ENCODE assay signal across 19 mouse cellular contexts in genomic region chr9:94885151-94885550, GRCm38 (mm10).
"Had no signal": no experiment of that assay in that cellular context is flagged by ENCODE, and none has a peak within 500 bp of the region (broad histone marks: within the 10 kb centered on the region; RNA-seq: fewer than 3 reads in every experiment).

No protein-coding gene starts in this region.

- H3K36me3 ChIP-seq: limb, embryonic 10.5 days; limb, embryonic 13.5 days; midbrain, embryonic 12.5 days; midbrain, embryonic 15.5 days; neural tube, embryonic 12.5 days; neural tube, embryonic 15.5 days had no signal

- H3K27me3 ChIP-seq: limb, embryonic 13.5 days; midbrain, embryonic 12.5 days; midbrain, embryonic 15.5 days; neural tube, embryonic 12.5 days; neural tube, embryonic 15.5 days had no signal

- H3K9me3 ChIP-seq: limb, embryonic 10.5 days; limb, embryonic 13.5 days; midbrain, embryonic 12.5 days; midbrain, embryonic 15.5 days; neural tube, embryonic 12.5 days; neural tube, embryonic 15.5 days had no signal

- DNase-seq: kidney, postnatal 25 days; layer of hippocampus, adult 9-11 months; liver; liver, postnatal 0 days; lung, embryonic 14.5 days; thymus, adult 18-20 months; thymus, postnatal 14 days; thymus, postnatal 4 days had no signal

- H3K27ac ChIP-seq: kidney, postnatal 0 days; layer of hippocampus, adult 2 months; limb, embryonic 10.5 days; limb, embryonic 13.5 days; liver, embryonic 14.5 days; macrophage; midbrain, embryonic 12.5 days; midbrain, embryonic 15.5 days; neural tube, embryonic 12.5 days; neural tube, embryonic 15.5 days had no signal

- H3K4me2 ChIP-seq: limb, embryonic 13.5 days; lung, embryonic 14.5 days; midbrain, embryonic 12.5 days; midbrain, embryonic 15.5 days; neural tube, embryonic 12.5 days; neural tube, embryonic 15.5 days had no signal

- H3K4me1 ChIP-seq: limb, embryonic 10.5 days; limb, embryonic 13.5 days; midbrain, embryonic 12.5 days; midbrain, embryonic 15.5 days; neural tube, embryonic 12.5 days; neural tube, embryonic 15.5 days had no signal

- ATAC-seq: liver, postnatal 0 days; lung, postnatal 0 days; midbrain, embryonic 15.5 days had no signal

- H3K9ac ChIP-seq: limb, embryonic 13.5 days; liver, embryonic 14.5 days; liver, postnatal 0 days; lung, embryonic 14.5 days; midbrain, embryonic 12.5 days; midbrain, embryonic 15.5 days; neural tube, embryonic 12.5 days; neural tube, embryonic 15.5 days had no signal

- H3K4me3 ChIP-seq: layer of hippocampus, adult 2 months; limb, embryonic 10.5 days; limb, embryonic 13.5 days; midbrain, embryonic 12.5 days; midbrain, embryonic 15.5 days; neural tube, embryonic 12.5 days; neural tube, embryonic 15.5 days had no signal
